Mouse (Mus musculus) embryonic facial prominence, embryonic 10.5 days (tissue): ENCODE data around the gene Rbp7. TPM values are rescaled to one million over a fixed set of nuclear protein-coding genes. Genes with fewer than 3 reads are reported as not detected.

Experiments
- DNase-seq: peaks from one replicate; pipeline ENCODE4 v3.0.0-alpha.2; 2017; ENCODE audit warnings: low spot score
- H3K27ac ChIP-seq: fragments of 300-500 bp; sonication (generic); replicated peaks from 2 replicates; pipeline ENCODE4 v1.5.1; 2016; ENCODE audit warnings: mild to moderate bottlenecking
- H3K27me3 ChIP-seq: fragments of 300-500 bp; sonication (generic); replicated peaks from 2 replicates; pipeline ENCODE4 v1.6.1; 2016; ENCODE audit warnings: low read depth, mild to moderate bottlenecking; ENCODE audit not compliant: poor library complexity, severe bottlenecking
- H3K36me3 ChIP-seq: fragments of 300-500 bp; sonication (generic); replicated peaks from 2 replicates; pipeline ENCODE4 v1.6.1; 2016; ENCODE audit warnings: mild to moderate bottlenecking, moderate library complexity
- H3K4me1 ChIP-seq: fragments of 300-500 bp; sonication (generic); 2 replicates; pipeline ENCODE4 v1.6.1; 2016
- H3K4me3 ChIP-seq: fragments of 300-500 bp; sonication (generic); 2 replicates; pipeline ENCODE4 v1.5.1; 2016; ENCODE audit warnings: mild to moderate bottlenecking, moderate library complexity
- H3K9me3 ChIP-seq: fragments of 300-500 bp; sonication (generic); 2 replicates; pipeline ENCODE4 v1.6.1; 2016; ENCODE audit warnings: mild to moderate bottlenecking
- WGBS: fragments of 180-500 bp; shearing (Covaris S2); methylation state at CpG from one replicate; pipeline ENCODE4 v1.1.7; 2016; 5-methylcytosine and 5-hydroxymethylcytosine counted together
- polyA plus RNA-seq: library from polyadenylated mRNA; unstranded; fragments of >200 nt; fragmentation: Nextera tagmentation; extraction: Ambion mirVana; gene quantifications from 2 replicates; pipeline ENCODE4 v1.2.1, GENCODE M21; 2016

Gene Rbp7
- polyA plus RNA-seq, 1 experiment from 2014 or later: not detected

DNA sequence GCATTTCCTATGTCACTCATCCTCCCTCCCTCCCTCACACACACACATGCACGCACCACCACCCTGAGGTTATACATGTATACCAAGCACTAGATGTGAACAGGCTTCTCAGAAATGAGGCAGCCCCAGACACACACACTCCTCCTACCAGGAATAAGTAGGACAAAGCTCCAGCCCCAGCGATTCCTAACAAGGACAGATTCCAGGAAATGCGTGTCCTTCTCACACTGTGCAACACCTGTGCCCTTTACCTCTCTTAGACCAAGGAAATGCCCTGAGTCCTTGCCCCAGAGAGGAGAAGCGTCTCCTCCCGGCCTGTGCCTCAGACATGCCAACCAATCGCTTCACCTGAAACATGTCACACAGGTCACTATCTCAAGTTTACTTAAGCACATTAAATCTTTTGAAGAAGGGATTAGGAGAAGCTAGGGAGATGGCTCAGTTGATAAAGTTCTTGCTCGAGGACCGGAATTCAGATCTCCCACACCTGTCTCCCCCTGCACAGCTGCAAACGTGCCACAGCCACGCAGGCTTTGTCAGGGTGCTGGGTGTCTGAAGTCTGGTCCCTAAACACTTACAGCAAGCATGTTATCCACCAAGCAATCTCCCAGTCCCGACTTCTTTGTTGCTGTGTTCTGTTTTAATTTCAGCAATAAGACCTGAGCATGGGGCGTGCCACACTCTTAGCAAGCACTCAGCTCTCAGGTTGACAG lies 53.7 kb downstream of the Rbp7 start:
- H3K36me3 ChIP-seq: peaks cover 33% of the 10 kb centered on the region
- H3K4me1 ChIP-seq: peaks cover 67% of the 10 kb centered on the region
- WGBS: 83% methylated on average over 12 of the region's 12 CpGs
- no peak overlapping the region for H3K27ac ChIP-seq
- H3K27me3 ChIP-seq: no peaks in the 10 kb centered on the region
- H3K4me3 ChIP-seq: no peak overlapping the region
- DNase-seq: no peak
- H3K9me3 ChIP-seq: no peaks in the 10 kb centered on the region

Other genes with a start within 250 kb of the Rbp7 start
- 49.4 and 51.3 TPM in 2 replicates for gene Kif1b, start 147.3 kb downstream of the Rbp7 start, polyA plus RNA-seq
- gene Ube4b, start 28.2 kb downstream of the Rbp7 start, polyA plus RNA-seq: 65.5 and 71.8 TPM in 2 replicates
- 0.26 and 0.77 TPM in 2 replicates for gene Tmem274, start 22.4 kb upstream of the Rbp7 start, polyA plus RNA-seq
- 14.5 and 15.0 TPM in 2 replicates for gene Nmnat1, start 30.2 kb upstream of the Rbp7 start, polyA plus RNA-seq
- 53.2 and 54.5 TPM in 2 replicates for gene Lzic, start 30.3 kb upstream of the Rbp7 start, polyA plus RNA-seq
- 67.5 TPM in 2 replicates for gene Ctnnbip1, start 63.3 kb upstream of the Rbp7 start, polyA plus RNA-seq
- 39.6 and 44.2 TPM in 2 replicates for gene Clstn1, start 131.5 kb upstream of the Rbp7 start, polyA plus RNA-seq
- 6.1 and 6.3 TPM in 2 replicates for gene Pik3cd, start 247.6 kb upstream of the Rbp7 start, polyA plus RNA-seq